Mouse (Mus musculus) B cell, adult 2 months (primary cell): Measurements from ENCODE around the gene Hoxb7.

Experiments
- DNase-seq, 2 experiments: peaks; one replicate each; pipeline ENCODE4 v3.0.0; 2022

The Hoxb7 gene

DNA sequence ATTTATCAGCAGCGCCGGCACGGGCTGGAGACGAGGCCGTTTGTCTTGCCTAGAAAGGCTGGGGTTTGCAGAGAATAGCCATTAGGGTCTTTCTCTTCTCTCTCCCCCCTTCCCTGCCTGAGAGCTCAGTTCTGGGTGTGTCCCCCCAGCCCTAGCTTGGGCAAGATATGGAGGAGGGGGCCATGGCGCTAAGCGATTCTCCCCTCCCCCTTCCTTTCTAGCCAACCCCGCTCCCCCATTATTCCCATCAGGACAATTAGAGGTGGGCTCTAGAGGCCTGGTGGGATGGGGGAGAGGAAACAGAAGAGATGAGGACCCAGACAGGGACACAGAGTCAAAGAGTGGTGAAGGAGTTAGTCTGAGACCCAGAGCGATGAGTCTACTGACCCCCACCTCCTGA lies 988 bp downstream of the Hoxb7 start:
- DNase-seq: no peak

DNA sequence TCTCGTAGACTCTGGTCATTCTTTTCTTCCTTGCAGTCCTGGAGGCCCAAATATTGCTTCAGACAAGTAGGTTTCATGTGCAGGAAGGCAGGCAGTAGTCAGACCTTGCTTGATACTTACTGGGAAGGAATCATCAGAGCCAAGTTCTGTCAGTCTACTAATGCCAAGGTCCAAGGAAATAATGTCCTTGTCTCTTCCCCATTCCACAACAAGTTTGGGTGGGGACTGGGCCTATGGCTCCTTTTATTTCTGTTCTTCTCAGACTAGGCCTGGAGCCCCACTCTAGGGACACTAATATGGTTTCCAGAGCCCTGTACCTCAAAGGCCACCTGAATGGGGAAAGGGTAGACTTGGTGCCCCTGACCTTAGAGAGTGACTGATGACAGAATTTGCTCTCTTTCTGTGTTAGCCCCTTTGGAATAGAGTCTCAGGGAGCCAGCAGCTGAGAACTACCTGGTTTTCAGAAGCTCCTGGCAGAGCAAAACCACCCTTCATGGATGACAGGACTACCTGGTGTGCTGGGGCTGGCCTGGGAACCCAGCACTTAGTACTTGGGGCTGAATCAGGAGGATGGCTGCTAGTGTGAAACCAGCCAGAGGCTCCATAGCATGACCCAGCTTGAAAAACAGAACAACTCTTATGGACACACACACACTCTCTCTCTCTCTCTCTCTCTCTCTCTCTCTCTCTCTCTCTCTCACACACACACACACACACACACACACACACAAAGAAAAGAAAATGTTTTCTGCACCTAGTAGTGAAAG lies 2.2 kb downstream of the Hoxb7 start:
- no peak for DNase-seq

DNA sequence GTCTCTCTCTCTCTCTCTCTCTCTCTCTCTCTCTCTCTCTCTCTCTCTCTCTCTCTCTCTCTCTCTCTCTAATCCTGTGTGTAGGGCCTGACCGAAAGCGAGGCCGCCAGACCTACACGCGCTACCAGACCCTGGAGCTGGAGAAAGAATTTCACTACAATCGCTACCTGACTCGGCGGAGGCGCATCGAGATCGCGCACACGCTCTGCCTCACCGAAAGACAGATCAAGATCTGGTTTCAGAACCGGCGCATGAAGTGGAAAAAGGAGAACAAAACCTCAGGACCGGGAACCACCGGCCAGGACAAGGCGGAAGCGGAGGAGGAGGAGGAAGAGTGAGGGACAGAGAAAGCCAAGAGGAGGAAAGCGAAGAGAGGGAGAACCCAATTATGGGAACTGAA lies 2.9 kb downstream of the Hoxb7 start:
- no peak for DNase-seq

DNA sequence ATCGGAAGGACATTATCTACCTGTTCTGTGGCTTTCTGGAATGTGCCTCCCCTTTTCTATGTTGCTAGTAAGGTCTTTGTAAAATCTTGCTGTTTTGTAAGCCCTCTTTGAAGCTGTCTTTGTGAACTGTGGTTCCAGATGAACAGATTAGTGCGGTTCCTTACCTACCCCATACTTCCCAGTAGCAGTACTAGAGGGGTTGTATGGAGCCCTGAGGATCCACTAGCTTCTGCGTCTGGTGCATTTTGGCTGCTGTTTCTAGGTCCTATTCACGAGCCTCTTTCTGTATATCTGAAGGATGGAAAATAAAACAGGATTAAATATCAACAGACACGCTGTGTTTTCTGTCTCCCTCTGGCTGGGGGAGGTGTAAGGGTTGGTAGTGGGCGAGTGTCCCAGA lies 3.4 kb downstream of the Hoxb7 start:
- DNase-seq: no peak

DNA sequence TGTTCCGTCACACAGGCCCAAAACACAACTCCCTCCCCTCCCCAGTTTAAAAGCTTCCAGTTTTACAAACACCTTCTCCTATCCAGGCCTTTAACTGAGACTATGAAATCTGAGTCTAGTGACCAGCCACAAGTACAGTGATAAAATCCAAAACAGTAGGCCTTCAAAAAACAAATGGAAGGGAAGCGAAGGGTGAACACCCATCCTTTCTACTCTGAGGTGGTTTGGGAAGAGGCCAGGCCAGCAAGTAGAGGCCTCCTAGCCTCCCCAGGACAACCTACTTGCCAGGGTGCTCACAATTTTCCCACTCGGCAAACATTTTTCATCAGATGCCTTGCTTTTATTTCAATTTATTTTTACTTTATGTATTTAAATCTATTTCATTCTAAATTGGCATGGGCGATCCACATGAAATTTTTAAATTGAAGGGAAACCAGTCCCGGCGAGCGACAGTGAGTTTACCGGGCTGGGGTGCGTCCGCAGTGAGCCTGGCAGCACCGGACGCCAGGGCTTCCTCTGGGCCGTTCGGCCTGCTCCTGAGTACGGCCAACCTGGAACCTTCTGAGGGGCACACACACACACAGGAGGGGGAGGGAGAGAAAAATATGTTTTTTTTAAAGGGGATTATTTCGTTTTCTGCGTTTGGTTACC lies 4.4 kb downstream of the Hoxb7 start:
- DNase-seq: no peak

DNA sequence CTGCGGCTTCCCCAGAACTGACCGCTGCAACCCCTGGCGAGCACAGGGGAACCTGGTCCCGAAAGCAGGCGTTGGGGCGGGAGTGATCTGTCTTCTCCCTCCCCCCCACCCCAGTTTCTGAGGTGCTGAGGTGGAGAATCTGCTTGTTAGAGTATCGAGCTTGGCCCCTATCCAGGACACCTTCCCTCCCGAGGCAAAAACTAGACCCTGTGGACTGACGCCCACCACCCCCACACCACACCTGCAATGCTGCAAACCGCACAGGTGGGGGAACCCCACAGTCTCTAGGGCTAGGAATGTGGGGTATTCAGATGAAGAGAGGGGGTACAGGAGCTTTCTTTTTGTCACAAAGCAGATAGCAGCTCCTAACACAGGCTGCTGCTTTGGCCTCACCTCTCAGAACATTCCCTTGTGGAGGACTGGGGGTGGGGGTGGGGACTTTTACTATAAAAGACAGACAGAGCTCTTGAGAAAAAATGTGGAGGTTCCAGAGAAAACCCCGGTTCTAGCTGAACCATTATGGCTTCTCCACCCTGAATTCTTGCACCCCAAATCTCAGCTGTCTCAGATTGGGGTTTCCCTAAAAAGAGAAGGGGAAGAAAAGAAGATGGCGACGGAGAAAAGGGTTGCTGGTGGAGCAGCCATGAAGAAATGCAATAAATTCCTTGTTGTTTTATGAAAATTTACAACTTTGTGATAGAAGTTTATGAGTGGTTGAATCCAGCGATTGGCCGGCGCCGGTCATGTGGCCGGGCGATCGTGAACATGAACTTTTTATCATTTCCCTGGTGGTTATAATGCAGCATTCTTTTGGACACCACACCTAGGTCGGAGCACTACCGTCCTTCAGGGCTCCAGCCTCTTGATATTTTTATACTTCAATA lies 5.5 kb downstream of the Hoxb7 start, which contains the start of gene Hoxb6:
Gene Hoxb6, plus strand, starts transcription at position 796 of the 884 bp plus-strand sequence.
- DNase-seq: no peak

DNA sequence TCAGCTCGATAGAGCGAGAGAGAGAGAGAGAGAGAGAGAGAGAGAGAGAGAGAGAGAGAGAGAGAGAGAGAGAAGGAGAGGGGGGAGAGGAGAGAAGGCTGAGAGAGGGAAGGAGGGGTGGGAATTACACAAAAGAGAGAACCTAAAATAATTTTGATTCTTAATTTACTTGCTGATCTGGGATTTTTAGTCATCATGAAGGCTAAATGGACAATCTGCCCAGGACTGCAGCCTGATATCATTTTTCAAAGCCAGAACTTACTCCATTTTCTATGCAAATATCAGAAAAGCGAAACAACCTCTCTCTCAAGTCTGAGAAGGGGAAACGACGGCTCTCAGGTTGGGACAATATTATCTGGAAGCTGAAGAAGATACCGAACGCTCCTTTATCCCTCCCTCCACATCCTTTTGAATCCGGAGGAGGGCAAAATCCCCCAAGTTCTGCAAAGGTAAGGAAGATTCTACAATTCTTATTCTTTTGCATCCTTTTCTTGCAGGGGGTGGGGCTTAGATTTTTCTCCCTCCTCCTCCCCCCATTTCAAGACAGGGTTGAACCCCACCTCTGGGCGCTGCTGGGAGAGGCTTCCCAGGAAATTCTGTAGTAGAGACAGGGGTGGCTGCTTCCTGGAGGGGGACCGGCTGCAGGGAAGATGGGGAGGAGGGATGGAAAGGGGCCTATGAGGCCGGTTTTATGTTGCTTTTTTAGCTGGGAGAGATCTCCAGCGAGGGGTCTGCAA lies 6.3 kb downstream of the Hoxb7 start:
- no peak for DNase-seq

DNA sequence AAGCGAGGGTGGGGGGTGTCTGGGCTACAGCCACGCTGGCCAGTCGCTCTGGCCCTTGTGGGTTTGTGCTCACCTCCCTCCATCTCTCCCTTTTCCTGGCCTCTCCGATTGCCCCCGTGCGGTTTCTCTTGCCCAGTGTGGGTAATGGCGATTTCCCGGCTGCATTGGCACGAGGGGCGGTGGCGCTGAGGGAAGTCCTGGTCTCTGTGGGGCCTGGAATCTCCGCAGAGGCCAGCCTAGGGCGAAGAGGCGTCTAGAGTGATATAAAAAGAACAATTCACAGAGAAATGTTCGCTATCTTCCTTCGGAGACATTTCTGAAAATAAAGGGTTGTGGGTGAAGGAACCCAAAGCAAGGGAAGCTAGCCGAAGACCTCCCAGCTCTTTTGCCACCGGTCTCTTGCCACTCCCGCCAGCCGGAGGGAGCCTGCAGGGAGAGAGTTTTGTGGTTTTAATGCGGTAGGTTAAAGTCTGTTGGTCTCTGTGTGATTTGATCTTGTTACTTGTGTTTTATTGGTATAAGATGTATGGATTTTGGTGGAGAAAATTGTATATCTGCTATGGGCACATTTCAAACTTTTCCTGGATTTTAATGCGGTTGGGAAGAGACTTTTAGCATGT lies 7.0 kb downstream of the Hoxb7 start:
- DNase-seq: no peak

DNA sequence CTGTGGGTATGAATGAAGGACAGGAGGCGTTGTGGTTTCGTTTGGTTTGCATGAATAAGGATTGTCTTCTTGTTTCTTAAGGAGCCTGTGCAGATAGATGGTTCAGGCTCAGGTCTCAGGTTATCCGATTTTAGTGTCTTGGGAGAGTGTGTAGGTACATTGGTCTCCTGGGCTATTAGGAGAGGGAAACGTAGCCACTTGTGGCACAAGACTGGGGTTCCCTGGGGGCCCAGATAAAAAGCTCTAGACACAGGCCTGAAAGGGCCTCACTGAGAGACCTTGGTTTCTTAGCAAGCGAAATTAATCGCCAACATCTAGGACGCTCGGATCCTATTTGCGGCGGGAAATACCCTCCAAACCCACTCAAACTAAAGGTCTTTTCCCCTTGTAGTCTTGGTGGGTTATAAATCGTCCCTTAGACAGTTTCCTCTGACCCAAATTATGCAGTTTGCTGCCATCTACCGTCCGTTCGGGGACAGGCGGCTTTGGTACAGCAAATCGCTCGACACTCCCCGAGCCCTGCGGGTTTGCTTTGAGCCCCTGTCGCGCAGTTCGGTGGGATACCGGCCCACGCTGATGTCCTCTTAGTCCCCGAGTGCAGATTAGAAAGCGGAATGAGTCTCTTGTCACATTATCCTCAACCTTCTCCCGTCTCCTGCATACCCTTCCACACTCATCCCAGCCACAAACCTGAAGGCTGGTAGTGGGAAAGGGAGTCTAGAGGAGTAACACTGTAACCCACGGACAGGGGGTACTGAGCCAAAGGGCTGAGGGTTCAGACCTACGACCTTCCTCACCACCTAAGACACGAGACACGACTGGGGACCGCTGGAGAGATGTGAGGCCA lies 8.0 kb downstream of the Hoxb7 start:
- DNase-seq: peak; percentile 83 to 85

DNA sequence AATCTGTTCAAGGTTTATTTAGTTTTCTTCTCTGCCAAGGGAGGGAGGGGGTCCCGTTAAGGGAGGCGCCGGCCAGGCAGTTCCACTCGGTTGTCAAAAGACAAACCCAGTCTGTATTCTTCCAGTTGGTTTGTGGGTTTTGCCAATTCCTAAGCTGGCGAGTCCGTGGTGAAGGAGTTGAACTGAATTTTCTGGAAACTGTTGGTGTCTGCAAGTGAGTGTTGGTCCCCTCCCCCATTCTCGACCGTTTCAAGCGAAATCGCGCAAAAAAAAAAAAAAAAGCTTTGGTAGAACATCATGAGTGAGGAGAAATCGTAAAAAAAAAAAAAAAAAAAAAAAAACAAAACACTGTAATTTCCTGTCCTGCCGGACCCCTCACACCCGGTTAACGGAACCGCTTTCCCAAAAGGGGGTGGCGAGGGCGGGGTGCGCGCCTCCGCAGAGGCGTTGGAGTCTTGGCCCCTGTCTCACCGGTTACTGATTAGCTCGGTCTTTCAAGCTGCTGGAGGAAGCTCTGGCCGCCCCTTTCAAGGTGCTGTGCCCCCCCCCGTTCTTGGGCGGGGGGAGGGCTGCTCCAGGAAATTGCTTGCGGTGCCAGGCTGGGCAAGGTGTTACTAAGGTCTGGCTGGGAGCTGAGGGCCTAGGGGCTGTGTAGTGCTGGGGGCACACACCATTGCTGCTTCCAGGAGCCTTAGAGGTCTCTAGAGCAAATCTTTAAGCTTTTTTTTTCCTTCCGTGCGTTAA lies 8.8 kb downstream of the Hoxb7 start:
- no peak for DNase-seq

DNA sequence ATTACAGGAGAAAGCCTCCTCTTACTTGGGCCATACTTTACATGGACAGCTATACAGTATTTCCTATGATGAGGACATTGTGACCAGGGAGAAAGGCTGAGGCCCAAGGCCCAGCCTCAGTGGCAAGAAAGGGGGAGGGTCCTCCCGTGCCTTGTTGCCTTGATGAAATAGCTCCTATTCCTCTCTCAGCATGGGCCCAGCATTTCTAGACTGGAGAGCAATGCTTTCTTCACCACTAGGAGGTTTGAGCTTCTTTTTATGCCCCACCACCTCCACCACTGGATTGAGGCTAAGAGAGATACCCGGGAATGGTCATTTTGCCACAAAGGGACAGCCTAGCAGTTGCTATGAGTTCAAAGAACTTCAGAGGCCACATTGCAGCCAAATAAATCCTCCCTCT lies 10.6 kb downstream of the Hoxb7 start:
- DNase-seq: no peak

DNA sequence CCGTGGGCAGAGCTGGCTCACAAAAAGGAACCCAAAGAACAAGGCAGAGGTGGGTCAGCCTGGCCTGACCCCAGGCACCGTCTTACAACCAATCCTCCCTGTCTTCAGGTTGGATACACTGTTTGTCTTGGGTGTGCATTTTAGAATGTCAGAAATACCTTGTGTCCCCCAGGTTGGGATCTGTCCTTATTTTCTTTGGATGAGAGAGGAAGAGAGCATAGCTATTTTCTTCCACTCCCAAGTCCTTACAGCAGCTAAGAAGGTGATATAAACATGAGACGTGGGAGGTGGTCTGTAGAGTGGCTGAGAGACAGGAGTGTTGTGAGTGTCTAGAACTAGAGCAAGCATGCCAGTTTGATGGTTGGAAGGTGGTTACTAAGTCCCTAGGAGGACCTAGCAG lies 11.0 kb downstream of the Hoxb7 start:
- no peak for DNase-seq

DNA sequence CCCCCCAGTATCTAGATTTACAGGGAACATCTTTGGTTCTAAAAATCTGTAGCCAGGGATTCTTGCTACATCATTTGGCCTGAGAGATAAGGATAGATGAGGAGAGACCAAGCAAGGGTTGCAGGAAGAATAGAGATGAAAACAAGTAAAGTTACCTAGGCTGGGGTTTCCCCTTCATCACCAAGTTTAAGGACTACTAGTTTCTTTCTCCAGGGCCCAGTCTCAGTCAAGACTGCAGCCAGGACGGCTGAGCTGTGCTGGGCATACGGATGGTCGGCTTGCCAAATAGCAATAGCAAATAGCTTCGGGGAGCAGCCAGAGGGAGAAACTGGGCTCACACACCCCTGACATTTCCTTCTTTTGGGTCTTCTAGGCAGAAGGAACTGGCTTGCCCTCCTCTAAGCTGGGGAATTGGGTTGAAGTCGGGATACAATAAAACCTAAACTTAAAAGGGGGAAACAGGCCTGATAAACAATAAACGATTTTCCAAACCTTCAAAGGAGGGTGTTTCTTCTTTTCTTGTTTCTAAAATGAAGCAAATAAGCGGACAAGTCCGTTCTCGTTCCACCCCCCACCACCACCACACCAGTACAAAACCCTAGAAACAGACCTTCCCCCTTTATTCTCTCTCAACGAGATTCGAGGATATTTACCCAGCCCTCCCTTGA lies 11.7 kb downstream of the Hoxb7 start:
- no peak for DNase-seq

DNA sequence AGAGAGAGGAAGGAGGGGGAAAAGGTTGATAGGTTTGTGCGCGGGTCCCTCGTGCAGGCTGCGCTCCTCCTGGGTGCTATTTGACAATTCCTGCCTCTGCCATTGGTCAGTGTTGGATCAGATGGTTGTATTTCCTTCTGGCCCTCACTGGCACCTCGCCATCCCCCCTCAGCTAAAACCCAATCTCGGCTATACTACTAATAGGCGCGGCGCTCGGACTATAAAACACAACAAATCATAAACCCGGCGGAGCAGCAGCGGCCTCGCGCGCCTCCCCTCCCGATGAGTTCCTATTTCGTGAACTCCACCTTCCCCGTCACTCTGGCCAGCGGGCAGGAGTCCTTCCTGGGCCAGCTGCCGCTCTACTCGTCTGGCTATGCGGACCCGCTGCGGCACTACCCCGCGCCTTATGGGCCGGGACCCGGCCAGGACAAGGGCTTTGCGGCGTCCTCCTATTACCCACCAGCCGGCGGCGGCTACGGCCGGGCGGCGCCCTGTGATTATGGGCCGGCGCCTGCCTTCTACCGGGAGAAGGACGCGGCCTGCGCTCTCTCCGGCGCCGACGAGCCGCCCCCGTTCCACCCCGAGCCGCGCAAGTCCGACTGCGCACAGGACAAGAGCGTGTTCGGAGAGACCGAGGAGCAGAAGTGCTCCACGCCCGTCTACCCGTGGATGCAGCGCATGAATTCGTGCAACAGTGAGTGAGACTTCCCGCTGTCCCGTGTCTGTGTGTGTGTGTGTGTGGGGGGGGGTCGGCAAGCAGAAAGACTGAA lies 12.7 kb downstream of the Hoxb7 start:
- no peak for DNase-seq

DNA sequence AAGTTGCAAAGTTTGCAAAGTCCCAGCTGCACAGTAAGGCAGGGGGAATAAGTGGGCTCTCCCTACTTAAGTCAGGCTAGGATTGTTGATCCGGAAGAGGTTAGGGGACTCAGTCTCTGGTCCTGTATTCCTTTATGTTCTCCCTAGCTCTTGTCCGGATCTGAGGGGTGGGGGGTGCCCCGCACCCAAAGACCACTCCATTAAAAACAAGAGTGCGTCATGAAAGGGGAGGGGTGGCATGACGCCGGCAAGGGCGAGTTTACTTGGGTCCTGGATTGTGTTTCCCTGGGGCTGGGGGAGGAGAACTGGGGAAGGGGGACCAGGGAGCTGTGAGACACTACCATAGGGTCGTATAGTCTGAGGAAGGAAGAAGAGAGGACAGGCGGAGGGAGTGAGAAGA lies 13.4 kb downstream of the Hoxb7 start:
- DNase-seq: no peak

DNA sequence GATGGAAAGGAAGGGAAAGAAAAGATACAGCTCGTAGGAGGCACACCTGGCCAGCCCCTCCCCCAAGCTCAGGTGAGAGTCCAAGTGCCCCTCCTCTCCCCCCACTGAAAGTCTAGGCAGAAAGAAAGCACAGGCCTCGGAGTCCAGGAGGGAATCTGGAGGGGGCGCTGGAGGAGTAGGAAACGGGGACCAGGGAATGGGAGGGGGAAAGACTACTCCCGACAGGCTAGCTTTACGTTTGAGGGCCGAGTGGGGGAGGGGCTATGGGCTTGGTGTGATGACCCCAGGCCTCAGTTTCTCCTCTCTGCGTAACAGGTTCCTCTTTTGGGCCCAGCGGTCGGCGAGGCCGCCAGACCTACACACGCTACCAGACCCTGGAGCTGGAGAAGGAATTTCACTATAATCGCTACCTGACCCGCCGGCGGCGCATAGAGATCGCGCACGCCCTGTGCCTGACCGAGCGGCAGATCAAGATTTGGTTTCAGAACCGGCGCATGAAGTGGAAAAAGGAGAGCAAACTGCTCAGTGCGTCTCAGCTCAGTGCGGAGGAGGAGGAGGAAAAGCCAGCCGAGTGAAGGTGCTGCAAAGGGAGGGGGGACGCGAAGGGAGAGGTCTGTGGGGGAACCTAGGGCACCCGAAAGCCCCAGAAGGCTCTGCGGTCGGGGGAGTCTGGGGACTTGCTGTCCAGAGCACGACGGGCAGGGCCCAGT lies 14.1 kb downstream of the Hoxb7 start:
- DNase-seq: no peak

DNA sequence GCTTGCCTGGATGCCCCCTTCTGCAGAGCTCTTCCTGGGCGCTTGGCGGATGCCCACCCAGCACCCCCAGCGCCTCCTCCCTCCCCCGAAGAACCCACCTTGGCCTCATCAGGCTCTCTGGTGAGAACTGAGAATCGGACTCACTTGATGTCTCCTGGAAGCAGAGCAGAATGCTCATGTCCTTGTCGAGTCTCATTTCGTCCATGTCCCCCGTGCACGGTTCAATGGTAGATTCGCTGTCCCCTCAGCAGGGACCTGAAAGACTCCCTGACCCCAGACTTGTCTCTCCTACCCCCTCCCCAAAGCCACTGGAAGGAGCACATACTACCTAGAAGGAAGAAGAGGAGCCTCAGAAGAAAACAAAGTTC lies 14.6 kb downstream of the Hoxb7 start:
- DNase-seq: no peak

DNA sequence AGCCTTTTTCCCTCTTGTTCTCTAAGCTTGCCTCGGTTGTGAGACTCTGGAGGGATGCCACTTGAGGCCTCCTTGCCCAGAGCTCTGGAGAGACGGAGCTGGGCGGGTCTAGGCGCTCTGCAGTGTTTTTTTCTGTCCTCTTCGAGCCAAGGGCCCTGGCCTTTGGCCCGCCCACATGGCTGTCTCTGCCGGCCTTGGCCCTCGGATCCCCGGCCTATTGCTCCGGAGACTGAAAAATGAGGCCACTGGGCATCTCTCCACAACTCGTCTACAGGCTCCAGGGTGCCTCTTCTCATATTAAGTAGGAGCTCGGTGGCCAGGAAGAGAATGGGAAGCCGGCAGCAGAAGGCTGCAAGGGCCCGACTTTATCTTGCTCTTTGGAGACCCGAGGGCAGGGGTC lies 15.4 kb downstream of the Hoxb7 start:
- DNase-seq: no peak
